Mouse (Mus musculus): ENCODE data around the gene St3gal3.

DNA sequence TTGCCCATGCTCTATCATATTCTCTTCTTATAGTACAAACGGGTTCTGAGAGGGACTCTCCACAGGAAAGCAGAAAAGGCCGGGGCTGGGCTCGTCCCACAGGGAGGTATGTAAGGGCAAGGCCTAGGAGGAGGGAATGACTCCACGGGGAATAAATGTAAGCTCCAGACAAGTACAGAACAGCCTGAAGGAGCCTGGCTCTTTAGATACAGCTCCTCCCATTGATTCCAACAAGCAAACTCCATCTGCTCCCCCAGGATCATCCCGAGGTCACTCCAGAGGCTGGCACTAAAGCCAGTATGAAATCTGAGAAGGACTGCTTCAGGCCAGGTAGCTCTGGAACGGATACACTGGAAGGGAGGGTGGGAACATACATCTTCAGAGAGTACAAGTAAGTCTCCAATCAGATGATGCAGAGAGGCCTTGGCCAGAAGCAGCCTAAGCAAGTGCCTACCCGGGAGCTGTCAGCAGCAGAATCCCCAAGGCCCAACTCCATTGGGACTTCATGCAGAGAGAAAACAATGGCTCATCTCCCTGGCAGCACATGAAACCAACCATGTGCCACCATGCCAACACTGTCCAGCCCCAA is 221.9 kb downstream of the St3gal3 start:
- TF ChIP-seq EP300 (IDR thresholded peaks at IDR 0.05; ENCODE audit: low read depth in 1 of 2, low read length in 2 of 2) = no peak
- TF ChIP-seq JUND (IDR thresholded peaks at IDR 0.05; ENCODE audit: low read depth, low read length) = no peak
